Mouse (Mus musculus): ENCODE measurements around the gene Olfr263.

- TF ChIP-seq CTCF (IDR thresholded peaks at IDR 0.05; ENCODE audit: low read depth) (no peak), EP300 (IDR thresholded peaks at IDR 0.05; ENCODE audit: low read depth) (no peak)
Measured at GRCm38 (mm10) chr13:21177657-21178056, 48.2 kb downstream of the Olfr263 start.
